Mouse (Mus musculus): ENCODE measurements at regions not wholly inside any gene's neighbourhood (a gene's known extent, or its start where the extent isn't known, plus 50 kb on each side); places are given as distances from the start of the nearest gene placed in this dataset.

DNA sequence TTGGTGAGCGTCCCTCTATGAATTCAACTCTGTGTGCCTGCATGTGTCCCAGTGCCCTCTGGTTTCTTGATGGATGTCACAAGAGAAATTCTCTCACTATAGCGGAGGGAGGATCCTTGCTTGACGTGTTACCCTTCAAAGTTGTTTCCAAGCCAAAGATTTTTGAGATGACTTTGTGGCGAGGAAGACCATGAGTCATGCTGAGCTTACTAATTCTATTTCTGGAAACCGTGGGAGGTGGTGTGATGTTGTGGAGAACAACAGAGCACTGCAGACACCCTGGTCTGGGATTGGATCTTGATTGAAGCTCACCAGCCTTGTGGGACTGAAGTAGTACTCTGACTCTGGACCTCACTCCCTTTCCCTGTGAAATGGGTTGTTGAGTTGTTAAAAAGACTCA is 190.0 kb upstream of the Trib2 start:
- Histone ChIP-seq H3K36me3 (ENCODE audit: control insufficient read depth, insufficient read depth, low read length) (no peaks in the 10 kb centered on the region), H3K27me3 (ENCODE audit: control insufficient read depth, insufficient read depth, low read length) (no peaks in the 10 kb centered on the region), H3K27ac (replicated peaks; ENCODE audit: low read depth, low read length) (no peak overlapping the region), H3K9ac (ENCODE audit: low read length) (no peak overlapping the region), H3K4me3 (ENCODE audit: low read depth, low read length) (no peak overlapping the region), H3K4me1 (ENCODE audit: control insufficient read depth, insufficient read depth, low read length) (0 out of 2 replicates have a peak, but pooled peaks cover 4% of the 10 kb centered on the region), H3K9me3 (ENCODE audit: control insufficient read depth, low read length) (no peaks in the 10 kb centered on the region), H3K4me2 (ENCODE audit: low read depth, severe bottlenecking) (no peak overlapping the region)
- DNase-seq (ENCODE audit: low spot score) (no peak), ATAC-seq (ENCODE audit: insufficient number of reproducible peaks, low FRiP score, low TSS enrichment, low read depth) (no peak)
- 88% methylated on average over 5 of the region's 5 CpGs for WGBS

DNA sequence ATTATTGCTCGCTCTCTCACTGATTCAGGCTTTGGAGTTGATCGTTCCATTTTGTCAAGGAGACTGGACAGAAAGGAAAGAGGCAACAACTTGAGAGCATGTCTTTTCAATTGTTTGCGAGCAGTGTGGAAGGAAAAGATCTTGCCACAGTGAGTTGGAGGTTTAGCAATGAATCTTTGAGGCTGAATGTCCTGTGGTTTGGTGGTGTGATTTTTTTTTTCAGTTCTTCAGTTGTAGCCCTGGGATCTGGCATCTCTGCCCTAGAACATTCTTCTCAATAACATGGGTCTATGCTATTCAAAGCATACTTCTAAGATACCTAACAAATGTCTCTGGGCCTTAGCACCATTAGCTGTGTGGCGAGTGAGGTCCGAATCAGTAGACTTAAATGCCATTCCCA is 189.6 kb upstream of the Trib2 start:
- DNase-seq (ENCODE audit: low spot score) (no peak), ATAC-seq (ENCODE audit: insufficient number of reproducible peaks, low FRiP score, low TSS enrichment, low read depth) (no peak)
- no peak overlapping the region for H3K9ac ChIP-seq (ENCODE audit: low read length)
- no peak overlapping the region for H3K27ac ChIP-seq (replicated peaks; ENCODE audit: low read depth, low read length)
- H3K4me2 ChIP-seq (ENCODE audit: low read depth, severe bottlenecking), result no peak overlapping the region
- H3K27me3 ChIP-seq (ENCODE audit: control insufficient read depth, insufficient read depth, low read length), result no peaks in the 10 kb centered on the region
- 0 out of 2 replicates have a peak, but pooled peaks cover 4% of the 10 kb centered on the region for H3K4me1 ChIP-seq (ENCODE audit: control insufficient read depth, insufficient read depth, low read length)
- no peak overlapping the region for H3K4me3 ChIP-seq (ENCODE audit: low read depth, low read length)
- H3K36me3 ChIP-seq (ENCODE audit: control insufficient read depth, insufficient read depth, low read length), result no peaks in the 10 kb centered on the region
- H3K9me3 ChIP-seq (ENCODE audit: control insufficient read depth, low read length), result no peaks in the 10 kb centered on the region
- 91% methylated on average over 5 of the region's 5 CpGs for WGBS

DNA sequence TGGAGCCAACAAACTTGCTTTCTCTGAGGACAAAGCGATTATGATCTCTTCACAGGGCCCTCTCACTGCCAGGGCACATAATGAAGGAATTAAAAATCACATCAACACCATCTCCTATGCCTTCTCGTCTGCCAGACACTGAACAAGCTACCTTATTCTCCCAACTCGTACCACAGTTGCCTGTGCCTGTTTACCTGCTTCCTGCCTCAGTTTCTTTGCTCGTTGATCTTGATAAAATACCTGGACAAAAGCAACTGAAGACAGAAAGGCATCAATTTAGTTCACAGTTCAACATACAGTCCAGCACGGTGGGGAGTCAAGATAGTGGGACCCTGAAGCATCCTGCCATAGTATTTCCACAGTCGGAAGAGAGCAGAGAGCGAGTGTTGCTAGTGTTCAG is 185.1 kb upstream of the Trib2 start:
- Histone ChIP-seq H3K9ac (ENCODE audit: low read length) (no peak overlapping the region), H3K27me3 (ENCODE audit: control insufficient read depth, insufficient read depth, low read length) (no peaks in the 10 kb centered on the region), H3K4me3 (ENCODE audit: low read depth, low read length) (no peak overlapping the region), H3K36me3 (ENCODE audit: control insufficient read depth, insufficient read depth, low read length) (no peaks in the 10 kb centered on the region), H3K9me3 (ENCODE audit: control insufficient read depth, low read length) (no peaks in the 10 kb centered on the region), H3K27ac (replicated peaks; ENCODE audit: low read depth, low read length) (no peak overlapping the region), H3K4me2 (ENCODE audit: low read depth, severe bottlenecking) (no peak overlapping the region), H3K4me1 (ENCODE audit: control insufficient read depth, insufficient read depth, low read length) (no peaks in the 10 kb centered on the region)
- ATAC-seq (ENCODE audit: insufficient number of reproducible peaks, low FRiP score, low TSS enrichment, low read depth) (no peak), DNase-seq (ENCODE audit: low spot score) (no peak)
- WGBS, result 89% methylated on average over 7 of the region's 7 CpGs

DNA sequence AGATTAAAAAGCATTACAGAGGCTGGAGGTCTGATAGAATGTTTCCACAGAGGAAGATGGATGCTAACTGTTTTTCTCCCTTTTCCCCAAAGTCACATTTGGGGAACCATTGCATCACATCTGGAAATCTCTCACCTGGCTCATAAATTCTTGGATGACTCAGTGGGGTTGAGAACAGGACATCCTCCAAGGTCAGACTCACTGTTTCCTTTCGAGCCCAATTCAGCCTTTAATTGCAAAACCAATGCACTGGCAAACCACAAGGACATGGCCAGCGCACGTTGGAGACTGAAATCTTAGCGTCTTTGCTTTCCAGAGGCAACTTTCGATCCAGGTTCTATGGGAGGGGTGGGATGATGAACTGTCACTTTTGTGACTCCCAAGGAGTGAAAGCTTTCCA is 184.5 kb upstream of the Trib2 start:
- H3K4me1 ChIP-seq (ENCODE audit: control insufficient read depth, insufficient read depth, low read length), result no peaks in the 10 kb centered on the region
- H3K27me3 ChIP-seq (ENCODE audit: control insufficient read depth, insufficient read depth, low read length), result no peaks in the 10 kb centered on the region
- ATAC-seq (ENCODE audit: insufficient number of reproducible peaks, low FRiP score, low TSS enrichment, low read depth) (no peak), DNase-seq (ENCODE audit: low spot score) (no peak)
- no peak overlapping the region for H3K9ac ChIP-seq (ENCODE audit: low read length)
- no peaks in the 10 kb centered on the region for H3K9me3 ChIP-seq (ENCODE audit: control insufficient read depth, low read length)
- no peaks in the 10 kb centered on the region for H3K36me3 ChIP-seq (ENCODE audit: control insufficient read depth, insufficient read depth, low read length)
- no peak overlapping the region for H3K4me2 ChIP-seq (ENCODE audit: low read depth, severe bottlenecking)
- H3K4me3 ChIP-seq (ENCODE audit: low read depth, low read length), result no peak overlapping the region
- no peak overlapping the region for H3K27ac ChIP-seq (replicated peaks; ENCODE audit: low read depth, low read length)
- WGBS, result 82% methylated on average over 5 of the region's 5 CpGs

DNA sequence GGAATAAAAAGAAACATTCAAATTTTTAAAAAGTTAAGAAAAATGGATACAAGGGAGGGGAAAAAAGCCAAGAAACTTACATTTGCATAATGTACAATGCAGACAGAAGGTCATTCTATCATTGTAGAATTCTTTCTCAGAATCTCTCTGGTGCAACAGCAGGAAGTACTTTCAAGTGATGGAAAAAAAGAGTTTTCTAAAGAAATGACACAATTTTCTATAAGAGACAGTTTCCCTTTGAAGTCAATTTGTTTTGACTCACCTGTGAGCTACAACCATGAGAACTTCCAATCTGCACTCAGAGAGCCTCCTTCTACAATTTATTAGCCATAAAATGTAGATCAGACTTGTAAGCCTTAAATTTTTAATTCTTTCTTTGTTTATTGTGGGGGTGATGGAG is 181.6 kb upstream of the Trib2 start:
- ATAC-seq (ENCODE audit: insufficient number of reproducible peaks, low FRiP score, low TSS enrichment, low read depth) (no peak), DNase-seq (ENCODE audit: low spot score) (no peak)
- no peak overlapping the region for H3K4me2 ChIP-seq (ENCODE audit: low read depth, severe bottlenecking)
- no peak overlapping the region for H3K9ac ChIP-seq (ENCODE audit: low read length)
- no peak overlapping the region for H3K4me3 ChIP-seq (ENCODE audit: low read depth, low read length)
- no peaks in the 10 kb centered on the region for H3K36me3 ChIP-seq (ENCODE audit: control insufficient read depth, insufficient read depth, low read length)
- no peaks in the 10 kb centered on the region for H3K27me3 ChIP-seq (ENCODE audit: control insufficient read depth, insufficient read depth, low read length)
- no peaks in the 10 kb centered on the region for H3K9me3 ChIP-seq (ENCODE audit: control insufficient read depth, low read length)
- H3K27ac ChIP-seq (replicated peaks; ENCODE audit: low read depth, low read length), result no peak overlapping the region
- no peaks in the 10 kb centered on the region for H3K4me1 ChIP-seq (ENCODE audit: control insufficient read depth, insufficient read depth, low read length)

DNA sequence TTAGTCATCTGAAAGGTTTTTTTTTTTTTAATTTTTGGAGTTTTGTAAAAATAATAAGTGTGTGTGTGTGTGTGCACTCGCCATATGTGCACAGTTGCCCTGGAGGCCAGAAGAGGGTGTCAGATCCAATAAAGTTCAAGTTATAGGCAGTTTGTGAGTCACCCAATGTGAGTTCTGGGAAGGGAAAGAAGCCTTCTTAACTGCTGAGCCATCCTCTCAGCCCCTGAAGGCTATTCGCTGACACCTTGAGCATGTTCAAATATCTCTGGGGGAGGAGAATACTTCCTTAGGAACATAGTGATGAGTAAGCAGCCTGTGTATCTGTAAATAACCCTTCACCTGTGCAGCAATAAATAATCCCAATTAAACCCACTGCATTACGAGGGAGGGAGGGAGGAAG is 177.1 kb upstream of the Trib2 start:
- Histone ChIP-seq H3K27ac (replicated peaks; ENCODE audit: low read depth, low read length) (no peak overlapping the region), H3K36me3 (ENCODE audit: control insufficient read depth, insufficient read depth, low read length) (no peaks in the 10 kb centered on the region), H3K9me3 (ENCODE audit: control insufficient read depth, low read length) (no peaks in the 10 kb centered on the region), H3K4me2 (ENCODE audit: low read depth, severe bottlenecking) (no peak overlapping the region), H3K4me1 (ENCODE audit: control insufficient read depth, insufficient read depth, low read length) (no peaks in the 10 kb centered on the region), H3K4me3 (ENCODE audit: low read depth, low read length) (no peak overlapping the region), H3K27me3 (ENCODE audit: control insufficient read depth, insufficient read depth, low read length) (no peaks in the 10 kb centered on the region), H3K9ac (ENCODE audit: low read length) (no peak overlapping the region)
- 68% methylated on average over 3 of the region's 3 CpGs for WGBS
- no peak for DNase-seq (ENCODE audit: low spot score)
- no peak for ATAC-seq (ENCODE audit: insufficient number of reproducible peaks, low FRiP score, low TSS enrichment, low read depth)

DNA sequence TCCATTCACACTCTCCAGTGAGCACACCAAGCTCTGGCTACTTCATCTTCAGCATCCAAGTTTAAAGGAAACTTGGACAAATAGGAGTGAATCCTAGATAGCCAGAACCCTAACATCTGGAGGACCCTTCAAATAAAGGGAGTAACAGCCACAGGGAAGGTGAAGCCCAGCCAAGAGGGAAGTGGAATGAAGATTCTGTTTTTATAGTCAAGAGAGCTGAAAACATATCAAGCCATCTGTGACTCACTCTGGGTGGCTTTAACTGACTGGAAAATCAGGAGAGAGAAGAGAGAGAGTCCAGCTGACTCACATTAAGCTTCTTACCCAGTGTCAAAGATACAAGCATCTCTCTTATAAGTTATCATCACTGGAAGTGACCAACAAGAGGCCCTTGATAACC is 169.6 kb upstream of the Trib2 start:
- Histone ChIP-seq H3K9ac (ENCODE audit: low read length) (no peak overlapping the region), H3K4me1 (ENCODE audit: control insufficient read depth, insufficient read depth, low read length) (no peaks in the 10 kb centered on the region), H3K36me3 (ENCODE audit: control insufficient read depth, insufficient read depth, low read length) (no peaks in the 10 kb centered on the region), H3K9me3 (ENCODE audit: control insufficient read depth, low read length) (no peaks in the 10 kb centered on the region), H3K4me2 (ENCODE audit: low read depth, severe bottlenecking) (no peak overlapping the region), H3K27ac (replicated peaks; ENCODE audit: low read depth, low read length) (no peak overlapping the region), H3K27me3 (ENCODE audit: control insufficient read depth, insufficient read depth, low read length) (no peaks in the 10 kb centered on the region), H3K4me3 (ENCODE audit: low read depth, low read length) (no peak overlapping the region)
- ATAC-seq (ENCODE audit: insufficient number of reproducible peaks, low FRiP score, low TSS enrichment, low read depth), result no peak
- DNase-seq (ENCODE audit: low spot score), result no peak

DNA sequence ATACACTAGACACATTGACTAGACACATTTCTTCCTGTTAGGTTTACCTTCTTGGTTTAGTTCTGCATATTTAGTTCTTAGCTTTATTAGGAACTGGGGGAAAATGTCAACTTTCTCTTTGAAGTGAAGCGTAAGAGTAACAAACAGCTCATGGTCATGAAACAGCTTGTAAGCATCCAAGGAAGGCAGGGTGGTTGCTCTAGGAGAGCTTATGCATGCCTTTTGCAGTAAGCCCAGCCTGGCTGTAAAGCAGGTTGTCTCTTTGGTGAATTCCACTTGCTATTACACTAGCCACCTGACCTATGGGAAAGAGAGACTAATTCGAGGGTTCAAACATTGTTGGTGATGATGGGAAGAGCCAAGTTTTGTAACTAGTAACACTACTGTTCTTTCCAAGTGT is 168.9 kb upstream of the Trib2 start:
- Histone ChIP-seq H3K27me3 (ENCODE audit: control insufficient read depth, insufficient read depth, low read length) (no peaks in the 10 kb centered on the region), H3K36me3 (ENCODE audit: control insufficient read depth, insufficient read depth, low read length) (no peaks in the 10 kb centered on the region), H3K4me3 (ENCODE audit: low read depth, low read length) (no peak overlapping the region), H3K9me3 (ENCODE audit: control insufficient read depth, low read length) (no peaks in the 10 kb centered on the region), H3K27ac (replicated peaks; ENCODE audit: low read depth, low read length) (no peak overlapping the region), H3K4me2 (ENCODE audit: low read depth, severe bottlenecking) (no peak overlapping the region), H3K9ac (ENCODE audit: low read length) (no peak overlapping the region), H3K4me1 (ENCODE audit: control insufficient read depth, insufficient read depth, low read length) (no peaks in the 10 kb centered on the region)
- DNase-seq (ENCODE audit: low spot score) (no peak), ATAC-seq (ENCODE audit: insufficient number of reproducible peaks, low FRiP score, low TSS enrichment, low read depth) (no peak)
- WGBS, result 77% methylated on average over 2 of the region's 2 CpGs

DNA sequence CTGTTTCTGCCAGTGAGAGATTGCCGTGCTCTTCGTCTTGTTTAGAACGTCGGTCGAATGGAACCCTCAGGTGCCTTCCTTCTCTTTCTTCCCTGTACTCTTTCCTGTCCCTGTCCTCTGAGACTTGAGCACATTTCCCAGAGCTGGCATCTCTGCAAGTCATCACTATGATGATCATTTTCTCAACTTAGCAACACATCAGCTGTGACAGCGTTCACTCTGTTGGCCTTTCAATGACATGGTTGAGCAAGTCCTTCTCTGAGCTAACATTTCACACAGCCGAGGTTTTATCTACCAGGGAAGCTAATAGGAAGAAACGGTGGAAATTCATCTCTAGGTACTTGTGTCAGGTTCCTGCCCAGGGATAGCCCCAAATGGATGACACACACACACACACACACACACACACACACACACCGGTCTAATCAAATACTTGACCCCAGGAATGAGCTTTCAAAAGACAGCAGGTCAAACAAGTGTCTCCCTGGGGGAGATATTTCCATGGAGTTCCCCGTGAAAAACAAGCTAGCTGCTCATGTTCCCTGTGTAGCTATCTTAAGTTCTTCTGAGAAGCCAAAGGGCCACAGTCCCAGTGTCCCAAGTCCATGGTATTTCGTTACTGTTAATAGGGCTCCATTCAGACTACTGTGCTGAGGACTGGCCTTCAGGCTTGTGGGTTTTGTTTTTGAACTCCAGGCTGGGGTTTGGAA is 167.0 kb upstream of the Trib2 start:
- H3K9me3 ChIP-seq (ENCODE audit: control insufficient read depth, low read length), result no peaks in the 10 kb centered on the region
- no peak overlapping the region for H3K9ac ChIP-seq (ENCODE audit: low read length)
- ATAC-seq (ENCODE audit: insufficient number of reproducible peaks, low FRiP score, low TSS enrichment, low read depth), result no peak
- no peak for DNase-seq (ENCODE audit: low spot score)
- H3K27ac ChIP-seq (replicated peaks; ENCODE audit: low read depth, low read length), result no peak overlapping the region
- no peak overlapping the region for H3K4me2 ChIP-seq (ENCODE audit: low read depth, severe bottlenecking)
- no peaks in the 10 kb centered on the region for H3K36me3 ChIP-seq (ENCODE audit: control insufficient read depth, insufficient read depth, low read length)
- H3K27me3 ChIP-seq (ENCODE audit: control insufficient read depth, insufficient read depth, low read length), result no peaks in the 10 kb centered on the region
- 91% methylated on average over 11 of the region's 11 CpGs for WGBS
- no peaks in the 10 kb centered on the region for H3K4me1 ChIP-seq (ENCODE audit: control insufficient read depth, insufficient read depth, low read length)
- H3K4me3 ChIP-seq (ENCODE audit: low read depth, low read length), result no peak overlapping the region
